Mouse (Mus musculus) olfactory bulb, adult 2 months (tissue): Measurements from ENCODE around the gene Simc1.

Experiments used
- CTCF ChIP-seq: fragments of 200-500 bp; IDR thresholded peaks from 2 replicates; pipeline ENCODE4 v1.5.1; 2012; ENCODE audit warnings: low read depth, mild to moderate bottlenecking, low read length, moderate library complexity; ENCODE audit not compliant: insufficient read depth
- POLR2A ChIP-seq: fragments of 200-500 bp; IDR thresholded peaks from 2 replicates; pipeline ENCODE4 v1.6.1; 2012; ENCODE audit warnings: mild to moderate bottlenecking, low read depth, low read length, moderate library complexity; ENCODE audit not compliant: insufficient read depth

DNA sequence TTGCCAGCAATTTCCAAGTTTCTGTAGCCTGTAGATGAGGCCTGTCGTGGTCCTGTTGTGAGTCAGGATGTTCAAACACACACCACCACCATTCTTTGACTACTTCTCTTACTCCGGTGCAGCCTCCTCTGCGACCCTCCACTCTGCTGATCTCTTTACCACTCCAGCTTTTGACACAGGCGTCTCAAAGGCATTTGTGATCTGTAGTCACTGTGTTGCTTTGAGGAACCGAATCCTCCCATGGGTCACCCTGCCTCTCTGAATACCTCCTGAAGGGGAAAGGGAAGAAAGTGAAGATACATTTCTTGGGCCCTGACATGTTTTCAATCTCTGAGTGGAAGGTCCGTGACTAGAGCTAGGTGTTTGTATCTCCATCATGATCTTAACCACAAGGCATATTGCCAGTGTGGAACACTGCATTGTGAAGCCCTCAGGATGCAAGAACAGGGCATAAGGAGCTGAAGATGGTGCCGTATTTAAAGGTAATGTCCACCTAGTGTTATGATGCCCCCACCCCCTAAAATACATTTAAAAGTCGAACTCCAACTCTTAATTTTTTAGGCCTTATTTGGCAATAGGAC, 88.3 kb downstream of the Simc1 start:
- TF ChIP-seq POLR2A (no peak), CTCF (no peak)
